Mouse (Mus musculus): Measurements from ENCODE around the gene Gm9495. TPM values are rescaled to one million over a fixed set of nuclear protein-coding genes. Genes with fewer than 3 reads are reported as not detected.
"Not testable (repeated sequence)": the region's sequence is repeated elsewhere in the genome, so short reads cannot be mapped to it uniquely, and the experiment has no call there.

Gm9495 gene
- total RNA-seq (2022), result under 1 TPM in 2 of 4 experiments, not detected in 2; 0.20 TPM

GRCm38 (mm10) chr8:69453465-69453864 lies at the start of gene Gm9495:
Gene Gm9495, minus strand, starts transcription at chr8:69453565.
- DNase-seq (ENCODE audit: low spot score in 2 of 2), result not testable (repeated sequence)

DNA sequence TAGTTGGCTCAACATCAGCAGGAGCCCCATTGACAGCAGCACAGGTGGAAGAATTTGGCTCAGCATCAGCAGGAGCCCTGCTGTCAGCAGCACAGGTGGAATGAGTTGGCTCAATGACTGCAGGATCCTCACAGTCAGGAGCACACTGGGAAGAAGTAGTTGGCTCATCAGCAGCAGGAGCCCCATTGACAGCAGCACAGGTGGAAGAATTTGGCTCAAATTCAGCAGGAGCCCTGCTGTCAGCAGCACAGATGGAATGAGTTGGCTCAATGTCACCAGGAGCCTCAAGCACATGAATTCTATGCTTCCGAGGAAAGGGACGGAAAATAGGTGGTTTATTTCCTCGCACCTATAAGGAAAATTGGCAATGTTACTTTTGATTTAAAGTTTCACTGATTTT lies 21.6 kb upstream of the Gm9495 start:
- peak; percentile 2 to 3 for DNase-seq (ENCODE audit: low spot score in 2 of 2)

- DNase-seq (ENCODE audit: low spot score in 2 of 2), result not testable (repeated sequence)
Measured at GRCm38 (mm10) chr8:69420018-69420417, 33.3 kb downstream of the Gm9495 start.

- no peak for DNase-seq (ENCODE audit: low spot score in 2 of 2)
Measured at GRCm38 (mm10) chr8:69414326-69414725, 39.0 kb downstream of the Gm9495 start.

DNA sequence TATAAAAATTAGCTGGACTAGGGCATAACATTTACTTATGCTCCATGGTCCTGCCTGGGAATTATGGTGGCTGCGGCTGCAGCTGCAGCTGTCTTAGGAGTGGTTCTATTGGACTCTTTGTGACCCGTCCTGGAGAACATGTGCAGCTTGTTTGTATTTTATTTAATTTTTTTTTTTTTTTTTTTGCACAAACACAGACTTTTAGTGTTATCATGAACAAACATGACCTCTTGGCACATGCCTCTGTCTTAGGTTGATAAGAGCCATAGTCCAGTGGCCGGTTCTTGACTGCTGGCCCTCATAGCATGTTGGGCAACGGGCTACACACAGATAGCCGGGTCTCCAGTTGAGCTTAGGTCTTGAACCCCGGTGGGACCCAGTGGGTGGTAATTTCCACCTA lies 48.6 kb downstream of the Gm9495 start:
- DNase-seq (ENCODE audit: low spot score in 2 of 2), result no peak

DNA sequence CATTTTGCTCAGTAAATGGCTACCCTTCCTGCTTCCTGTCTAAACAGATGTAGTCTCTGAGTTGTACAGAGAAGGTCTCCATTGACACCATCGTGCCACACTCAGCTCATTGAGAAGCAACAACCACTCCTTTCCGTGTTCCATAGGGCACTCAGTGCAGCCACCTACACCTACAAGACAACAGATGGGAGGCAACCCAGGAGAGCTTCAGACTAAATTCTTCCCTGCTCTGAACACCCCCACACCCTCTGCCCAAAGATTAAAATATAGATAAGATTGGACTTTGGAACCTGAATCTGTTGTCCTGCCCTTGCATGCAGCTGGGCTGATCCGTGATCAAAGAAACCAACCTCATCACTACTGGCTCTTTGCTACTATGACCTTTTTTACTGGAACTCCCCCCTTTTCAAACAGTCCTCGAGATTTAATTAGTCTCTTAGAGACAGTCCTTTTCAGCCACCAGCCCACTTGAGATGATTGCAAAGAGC lies 53.4 kb downstream of the Gm9495 start:
- no peak for DNase-seq (ENCODE audit: low spot score in 2 of 2)

DNA sequence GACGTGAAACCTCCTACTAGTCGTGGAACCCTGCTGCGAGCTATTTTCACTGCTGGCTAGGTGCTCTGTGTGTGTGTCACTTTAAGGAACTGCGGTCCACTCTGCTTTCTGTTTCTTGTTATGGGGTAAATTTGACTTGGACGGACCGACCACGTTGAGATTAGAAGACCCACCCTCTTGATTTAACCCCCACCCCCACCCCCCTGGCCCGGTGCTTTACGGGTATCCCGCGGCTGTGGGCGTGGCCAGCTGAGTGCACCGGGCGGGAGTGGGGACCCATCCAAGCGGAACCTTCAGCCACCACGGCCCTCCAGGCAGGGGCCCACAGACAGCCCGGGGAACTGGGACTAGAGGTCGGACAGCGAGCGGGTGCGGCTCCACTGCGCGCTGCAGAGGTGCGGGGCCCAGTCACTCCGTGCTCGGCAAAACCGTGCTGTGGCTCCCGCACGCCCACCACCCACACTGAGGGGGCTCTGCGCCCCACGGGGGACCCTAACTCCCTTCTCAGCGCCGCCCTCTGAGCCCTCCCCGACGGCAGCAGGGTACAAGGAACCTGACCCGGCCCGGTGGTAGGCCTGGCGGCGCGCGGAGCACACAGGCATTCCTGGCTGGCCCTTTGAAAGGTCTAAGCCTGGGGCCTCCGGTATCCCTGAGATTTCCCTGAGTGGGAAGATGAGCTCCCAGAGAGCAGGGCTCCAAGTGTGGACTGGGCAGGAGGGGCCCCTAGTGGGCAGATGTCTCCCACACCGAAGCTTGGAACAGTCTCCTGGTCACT lies 54.0 kb downstream of the Gm9495 start:
- no peak for DNase-seq (ENCODE audit: low spot score in 2 of 2)

GRCm38 (mm10) chr8:69396196-69396595 lies 57.2 kb downstream of the Gm9495 start:
- DNase-seq (ENCODE audit: low spot score in 2 of 2), result no peak

GRCm38 (mm10) chr8:69395050-69395789 lies 58.1 kb downstream of the Gm9495 start:
- peak; percentile 91 to 92 for DNase-seq (ENCODE audit: low spot score in 2 of 2)

DNA sequence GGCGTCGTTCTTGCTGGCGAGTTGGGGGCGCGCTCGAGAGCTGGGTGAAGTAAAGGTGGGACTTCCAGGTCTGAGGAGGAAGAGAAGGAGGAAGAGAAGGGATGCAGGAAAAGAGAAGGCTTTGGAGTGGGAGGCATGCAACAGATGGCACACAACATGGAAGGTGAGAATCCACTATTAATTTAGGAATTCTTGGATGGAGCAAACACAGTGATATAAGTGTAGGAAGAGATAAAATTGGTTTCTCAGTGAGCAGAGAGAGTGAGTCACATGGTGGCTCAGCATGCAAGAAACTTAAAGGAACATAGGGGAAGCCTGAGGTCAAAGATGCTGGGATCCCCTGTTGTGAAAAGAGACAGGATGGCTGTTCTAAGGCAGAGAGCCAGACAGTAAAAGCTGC lies 69.0 kb downstream of the Gm9495 start:
- DNase-seq (ENCODE audit: low spot score in 2 of 2), result no peak

Other genes starting within 250 kb of the Gm9495 start
- 10 to 100 TPM in 3 of 4 experiments, 1 to 10 TPM in 1; 9.4 to 19.4 (median 15.9) TPM for gene Zfp930, start 244.5 kb downstream of the Gm9495 start, total RNA-seq (2022)
- gene D130040H23Rik, start 182.5 kb downstream of the Gm9495 start, total RNA-seq (2022), result 10 to 100 TPM; 23.5 to 29.4 (median 27.6) TPM
- under 1 TPM in 1 of 4 experiments, not detected in 3; 0.18 TPM for gene Gm7697, start 69.4 kb upstream of the Gm9495 start, total RNA-seq (2022)
- gene Zfp868, start 172.0 kb upstream of the Gm9495 start, total RNA-seq (2022), result 10 to 100 TPM; 14.9 to 21.2 (median 17.7) TPM
- gene Zfp964, start 200.9 kb upstream of the Gm9495 start, total RNA-seq (2022), result 1 to 10 TPM; 4.4 to 6.8 (median 5.4) TPM

Measured in layer of hippocampus, adult 8-10 months (tissue).